Mouse (Mus musculus) NIH3T3 (cell line): ENCODE data around the gene Klf9.
A peak's percentile ranks its signal among the peaks of the same experiment; 100 is the strongest.

Experiments
- DNase-seq: peaks from one replicate; pipeline ENCODE4 v3.0.0-alpha.2; 2012; ENCODE audit warnings: low read depth

Gene Klf9

DNA sequence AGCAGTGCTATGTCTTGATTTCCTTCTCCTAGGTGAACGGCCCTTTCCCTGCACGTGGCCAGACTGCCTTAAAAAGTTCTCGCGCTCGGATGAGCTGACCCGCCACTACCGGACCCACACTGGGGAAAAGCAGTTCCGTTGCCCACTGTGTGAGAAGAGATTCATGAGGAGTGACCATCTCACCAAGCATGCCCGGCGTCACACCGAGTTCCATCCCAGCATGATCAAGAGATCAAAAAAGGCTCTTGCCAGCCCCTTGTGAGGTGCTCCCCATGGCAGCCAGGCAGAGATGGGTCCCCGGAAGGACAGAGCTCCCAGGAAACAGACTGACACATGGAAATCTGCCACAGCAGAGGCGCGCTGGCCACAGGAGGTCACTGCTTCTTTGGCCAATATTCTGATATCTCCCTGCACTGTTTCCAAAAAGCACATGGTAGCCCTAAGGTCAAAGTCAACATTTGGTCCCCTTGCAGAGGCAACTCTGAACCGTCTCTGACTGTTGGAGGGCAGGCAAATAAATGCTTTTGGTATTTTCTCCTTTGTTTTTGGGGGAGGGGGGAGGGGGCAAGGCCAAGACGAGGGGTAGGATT is 23.7 kb downstream of the Klf9 start:
- DNase-seq, result no peak

DNA sequence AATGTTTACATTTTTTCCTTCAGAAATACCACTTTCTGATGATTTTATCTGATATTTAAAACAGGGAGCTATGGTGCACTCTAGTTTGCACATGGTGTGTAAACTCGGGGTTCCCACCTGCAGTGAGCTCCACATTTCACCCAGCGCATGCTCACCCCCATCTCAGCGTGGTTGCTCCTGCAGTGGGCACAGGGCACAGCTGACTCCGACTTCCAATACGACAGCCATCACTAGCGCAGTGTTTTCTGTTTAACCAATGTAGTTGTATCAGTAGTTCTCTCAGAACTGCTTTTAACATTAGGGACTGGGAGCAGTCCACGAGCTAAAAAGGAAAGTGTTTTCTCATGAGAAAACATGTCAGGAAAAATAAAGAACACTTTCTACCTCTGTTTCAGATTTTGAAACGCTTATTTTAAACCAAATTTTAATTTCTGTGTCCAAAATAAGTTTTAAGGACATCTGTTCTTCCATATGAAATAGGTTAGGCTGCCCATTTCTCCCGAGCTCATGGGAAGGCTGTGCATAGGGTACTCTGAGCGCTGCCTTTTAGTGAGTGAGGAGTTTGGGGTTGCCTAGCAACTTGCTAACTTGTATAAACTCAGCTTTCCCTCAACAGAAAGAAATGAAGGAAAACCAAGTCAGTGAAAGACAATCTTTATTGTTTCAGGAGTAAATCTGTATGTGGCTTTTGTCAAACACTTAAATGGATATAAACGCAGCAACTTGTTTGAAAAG is 25.7 kb downstream of the Klf9 start:
- DNase-seq, result no peak

DNA sequence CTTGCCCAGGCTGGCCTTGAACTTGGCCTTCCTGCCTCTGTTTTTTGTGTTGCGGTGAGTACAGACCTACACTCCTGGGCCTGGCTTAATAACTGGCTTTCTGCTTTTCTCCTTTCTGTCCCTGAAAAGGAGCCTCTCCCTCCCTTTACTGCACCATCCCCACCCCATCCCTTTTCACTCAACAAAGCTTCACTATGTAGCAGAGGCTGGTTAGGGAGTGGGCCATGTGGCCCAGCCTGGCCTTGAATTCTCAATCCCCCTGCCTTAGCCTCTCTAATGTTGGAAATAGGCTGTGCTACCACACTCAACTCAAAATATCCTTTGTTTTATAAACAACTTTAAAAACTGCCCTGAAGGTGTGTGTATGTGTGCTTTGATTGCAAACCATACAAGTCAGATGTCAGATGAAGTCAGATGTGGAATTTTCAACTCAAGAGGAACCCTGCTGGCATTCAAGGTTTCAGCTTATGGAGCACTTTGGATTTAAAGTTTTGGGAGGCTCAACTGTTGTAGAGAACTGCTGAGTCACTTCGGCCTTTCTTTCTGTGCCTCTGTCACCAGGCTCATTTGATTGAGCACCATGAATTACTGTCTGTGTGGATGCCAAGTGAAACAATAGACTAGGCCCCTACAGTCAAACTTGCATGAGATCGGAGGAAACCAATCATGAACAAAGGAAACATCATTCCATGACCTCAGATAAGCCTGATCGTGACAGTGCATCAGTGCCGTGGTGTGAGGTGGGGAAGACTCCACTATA is 28.1 kb downstream of the Klf9 start:
- peak; percentile 58 for DNase-seq

DNA sequence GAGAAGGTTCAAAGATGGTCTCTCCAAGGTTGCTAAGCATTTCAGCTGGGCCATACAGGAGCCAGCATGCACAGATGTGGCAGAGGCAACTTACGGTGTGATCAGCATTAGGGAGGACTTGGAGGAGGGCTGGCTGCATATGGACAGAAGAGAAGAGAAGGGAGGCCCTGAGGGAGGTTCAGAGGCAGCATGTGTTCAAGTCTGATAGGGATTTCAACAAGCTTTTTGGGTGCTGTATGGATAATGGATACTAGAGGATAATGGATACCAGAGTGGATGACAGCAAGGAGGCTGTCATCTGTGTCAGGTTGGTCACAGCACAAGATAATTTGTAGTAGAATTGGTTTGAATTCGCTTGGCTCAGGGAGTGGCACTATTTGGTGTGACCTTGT is 28.6 kb downstream of the Klf9 start:
- DNase-seq, result no peak

DNA sequence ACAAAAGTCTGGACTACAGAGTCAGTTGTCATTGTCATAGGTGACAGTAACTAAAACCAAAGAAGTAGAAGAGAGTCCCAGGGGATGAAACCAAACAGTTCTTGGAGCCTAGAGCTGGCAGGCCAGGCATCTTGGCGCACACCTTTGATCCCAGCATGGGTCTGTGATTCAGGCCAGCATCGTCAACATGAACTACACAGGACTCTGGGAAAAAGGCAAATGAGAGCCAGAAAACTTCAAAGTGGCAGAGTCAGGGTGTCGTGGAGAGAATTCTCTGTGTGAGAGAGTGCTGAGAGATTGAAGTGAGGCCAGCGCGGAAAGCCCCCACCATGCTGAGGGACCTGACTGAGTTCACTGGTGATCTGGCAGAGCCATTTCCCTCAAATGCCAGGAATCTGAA is 29.4 kb downstream of the Klf9 start:
- DNase-seq, result no peak

DNA sequence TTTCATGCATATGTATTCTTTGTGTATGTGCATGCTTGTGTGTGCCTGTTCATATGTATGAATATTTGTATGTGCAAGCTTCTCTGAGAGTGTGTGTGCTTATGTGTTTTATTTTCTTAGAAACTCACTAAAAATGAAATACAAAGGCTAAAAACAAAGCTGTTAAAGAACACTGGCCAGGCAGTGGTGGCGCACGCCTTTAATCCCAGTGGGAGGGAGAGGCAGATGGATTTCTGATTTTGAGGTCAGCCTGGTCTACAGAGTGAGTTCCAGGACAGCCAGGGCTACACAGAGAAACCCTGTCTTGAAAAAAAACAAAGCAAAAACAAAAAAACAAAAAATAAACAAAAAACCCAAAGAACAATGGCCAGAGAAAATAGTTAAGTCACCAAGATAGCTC is 30.1 kb downstream of the Klf9 start:
- no peak for DNase-seq

DNA sequence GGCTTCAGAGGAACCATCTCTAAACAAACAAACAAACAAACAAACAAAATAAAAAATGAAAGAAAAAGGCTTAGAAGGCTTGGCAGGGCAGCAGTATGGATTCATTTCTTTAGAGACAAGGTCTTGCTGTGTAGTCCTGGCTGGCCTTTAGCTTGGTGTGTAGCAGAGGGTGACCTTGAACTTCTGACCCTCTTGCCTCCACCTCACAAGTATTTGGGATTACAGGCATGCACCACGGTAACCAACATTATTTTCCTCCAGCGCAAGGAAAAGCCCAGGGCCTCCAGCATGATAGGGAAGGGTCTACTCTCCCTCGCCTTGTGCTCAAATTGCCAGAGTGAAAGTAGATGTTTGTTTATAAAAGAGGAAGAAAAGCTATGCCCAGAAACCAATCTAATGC is 34.1 kb downstream of the Klf9 start:
- no peak for DNase-seq

DNA sequence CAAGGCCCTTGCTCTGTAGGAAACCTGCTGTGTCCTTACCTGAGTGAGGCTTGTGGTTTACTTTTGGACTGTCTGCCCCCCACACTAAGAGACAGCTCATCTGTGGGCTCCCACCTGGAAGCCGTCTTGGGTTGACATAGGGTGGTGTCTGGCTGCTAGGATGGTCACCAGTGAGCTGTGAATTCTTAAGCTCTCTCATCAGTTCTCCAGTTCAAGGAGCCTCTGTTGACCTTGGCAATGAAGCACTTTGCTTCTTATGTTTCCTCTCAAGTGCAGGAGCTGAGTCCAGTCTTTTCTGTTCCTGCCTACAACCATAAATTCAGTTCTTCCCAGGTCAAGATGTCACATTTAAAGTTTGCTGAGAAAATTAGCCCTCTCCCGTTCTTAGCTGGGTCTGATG is 34.5 kb downstream of the Klf9 start:
- DNase-seq, result no peak

DNA sequence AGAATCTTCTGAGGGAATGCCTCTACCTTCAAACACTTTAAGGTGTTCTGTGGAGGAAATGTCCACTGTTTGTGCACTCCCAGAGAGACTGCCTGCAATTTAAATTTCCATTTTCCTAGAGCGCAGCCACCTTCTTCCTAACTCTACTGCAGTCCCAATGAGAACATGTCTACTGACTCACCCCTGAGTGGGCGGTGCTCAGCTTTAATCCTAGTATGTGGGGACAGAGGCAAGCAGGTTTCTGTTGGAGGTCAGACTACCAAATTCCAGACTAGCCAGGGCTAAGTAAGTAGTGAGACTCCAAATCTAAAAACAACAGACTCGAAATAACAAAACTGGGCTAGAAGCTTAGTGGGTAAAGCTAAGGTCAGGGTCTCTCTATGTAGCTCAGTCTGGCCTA is 37.5 kb downstream of the Klf9 start:
- no peak for DNase-seq

DNA sequence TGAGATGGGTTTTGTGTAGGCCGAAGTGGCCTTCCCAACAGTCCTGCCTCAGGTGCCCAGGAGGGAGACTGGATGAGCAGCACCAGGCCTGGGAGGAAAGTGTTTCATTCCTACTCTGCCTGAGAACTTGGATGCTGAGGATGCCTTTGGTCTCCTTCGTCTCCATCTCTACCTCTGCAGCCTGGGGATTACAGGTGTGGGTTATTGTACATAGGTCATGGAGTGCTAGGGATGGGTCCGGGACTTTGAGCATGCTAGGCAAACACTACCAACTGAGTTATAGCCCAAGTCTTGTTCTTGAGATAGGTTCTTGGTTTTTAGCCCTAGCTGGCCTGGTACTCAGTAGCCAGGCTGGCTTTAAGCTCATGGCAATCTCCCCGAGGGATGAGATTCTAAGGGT is 42.5 kb downstream of the Klf9 start:
- no peak for DNase-seq

DNA sequence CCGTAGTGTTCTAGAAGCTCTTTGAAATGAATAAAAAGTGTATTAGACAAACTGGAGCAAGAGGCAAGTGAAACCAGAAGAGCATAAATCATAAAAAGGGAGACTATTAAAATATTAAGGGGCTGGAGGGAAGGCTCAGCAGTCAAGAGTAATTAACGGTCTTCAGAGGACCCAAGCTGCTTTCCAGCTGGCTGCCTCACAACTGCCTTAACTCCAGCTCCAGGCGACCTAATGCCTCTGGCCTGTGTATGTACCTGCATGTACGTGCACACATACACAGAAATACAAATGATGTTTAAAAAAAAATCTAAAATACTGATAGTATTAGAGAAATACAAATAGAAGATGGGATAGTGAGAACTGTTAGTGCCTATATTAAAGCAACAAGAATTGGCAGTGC is 43.0 kb downstream of the Klf9 start:
- no peak for DNase-seq

DNA sequence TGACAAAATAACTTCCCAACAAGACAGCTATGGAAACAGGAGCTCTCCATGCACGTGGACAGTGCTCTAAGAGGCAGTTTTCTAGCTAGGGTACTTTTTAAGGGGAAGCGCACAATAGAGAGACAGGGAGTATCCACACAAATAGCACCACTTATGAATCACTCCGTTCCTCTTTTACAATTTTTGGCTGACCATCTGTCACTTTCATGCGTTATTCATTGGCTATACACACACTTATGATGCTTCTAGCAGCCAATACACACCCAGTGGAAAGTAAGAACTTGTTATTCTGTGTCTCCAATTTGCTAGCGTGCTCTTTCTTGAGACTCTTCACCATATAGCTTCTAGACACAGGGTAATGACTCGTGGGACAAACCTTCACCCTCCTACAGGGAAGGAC is 46.7 kb downstream of the Klf9 start:
- peak; percentile 20 for DNase-seq

DNA sequence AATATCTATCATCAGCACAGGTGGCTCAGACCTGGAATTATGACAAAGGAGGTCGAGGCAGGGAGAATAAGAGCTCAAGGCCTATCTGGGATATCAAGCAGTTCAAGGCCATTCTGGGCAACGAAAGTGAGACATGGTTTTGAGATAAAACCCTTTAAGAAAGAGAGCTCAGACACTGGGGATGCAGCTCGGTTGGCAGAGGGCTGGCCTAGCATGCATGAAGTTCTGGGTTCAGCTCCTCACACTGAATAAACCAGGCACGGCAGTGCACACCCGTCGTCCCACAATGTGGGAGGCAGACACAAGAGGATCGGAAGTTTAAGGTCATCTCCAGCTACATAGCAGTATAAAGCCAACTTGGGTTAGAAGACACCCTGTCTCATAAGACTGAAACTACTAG is 48.0 kb downstream of the Klf9 start:
- DNase-seq, result no peak

DNA sequence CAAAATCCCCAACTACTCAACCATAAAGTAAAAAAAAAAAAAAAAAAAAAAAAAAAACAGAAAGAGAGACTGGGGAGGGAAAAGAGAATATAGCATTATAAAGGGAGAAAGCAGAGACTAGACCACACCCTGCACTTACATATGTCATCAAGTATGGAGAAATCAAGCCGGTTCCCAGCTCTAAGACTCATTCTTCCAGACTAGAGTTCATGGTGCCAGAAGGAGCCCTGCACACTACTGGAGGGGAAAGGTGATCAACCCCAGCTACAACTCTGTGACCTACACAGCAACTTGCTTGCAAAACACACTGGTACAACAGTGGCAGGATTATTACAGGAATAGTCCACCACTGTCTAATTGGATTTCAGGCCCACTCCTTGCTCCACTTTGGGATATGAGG is 48.7 kb downstream of the Klf9 start:
- DNase-seq, result peak; percentile 28

DNA sequence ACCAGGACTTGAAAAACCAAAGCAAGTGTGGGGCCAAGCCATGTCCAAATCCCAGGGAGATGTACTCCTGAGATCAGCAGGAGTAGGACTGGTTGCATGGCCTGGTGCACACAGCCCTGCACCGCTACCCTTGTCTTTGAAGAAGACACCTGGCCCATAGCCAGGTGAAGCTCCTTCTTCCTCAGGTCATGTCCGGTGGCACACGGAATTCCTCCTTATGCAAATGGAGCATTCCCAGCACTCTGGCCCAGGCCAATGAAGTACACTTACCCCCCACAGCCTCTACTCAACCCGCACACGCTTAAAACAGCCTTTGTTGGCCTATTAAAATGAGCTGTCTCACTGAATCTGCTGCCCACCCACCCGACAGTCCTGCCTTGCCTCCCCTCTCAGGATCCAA is 50.5 kb downstream of the Klf9 start:
- no peak for DNase-seq

DNA sequence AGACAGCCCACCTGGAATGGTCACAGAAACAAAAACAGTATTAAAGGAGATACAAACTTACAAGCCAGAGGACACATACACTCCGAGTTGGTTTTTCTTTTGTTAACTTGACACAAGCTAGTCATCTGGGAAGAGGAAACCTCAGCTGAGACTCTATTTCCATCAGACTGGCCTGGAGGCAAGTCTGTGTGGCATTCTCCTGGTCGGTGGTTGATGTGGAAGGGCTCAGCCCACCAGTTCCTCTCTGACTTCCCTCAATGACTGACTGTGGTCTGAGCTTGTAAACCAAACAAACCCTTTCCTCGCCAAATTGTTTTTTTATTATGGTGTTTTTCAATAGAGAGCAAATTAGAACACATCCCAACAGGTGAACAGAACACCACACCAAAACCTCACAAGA is 52.0 kb downstream of the Klf9 start:
- DNase-seq, result no peak

DNA sequence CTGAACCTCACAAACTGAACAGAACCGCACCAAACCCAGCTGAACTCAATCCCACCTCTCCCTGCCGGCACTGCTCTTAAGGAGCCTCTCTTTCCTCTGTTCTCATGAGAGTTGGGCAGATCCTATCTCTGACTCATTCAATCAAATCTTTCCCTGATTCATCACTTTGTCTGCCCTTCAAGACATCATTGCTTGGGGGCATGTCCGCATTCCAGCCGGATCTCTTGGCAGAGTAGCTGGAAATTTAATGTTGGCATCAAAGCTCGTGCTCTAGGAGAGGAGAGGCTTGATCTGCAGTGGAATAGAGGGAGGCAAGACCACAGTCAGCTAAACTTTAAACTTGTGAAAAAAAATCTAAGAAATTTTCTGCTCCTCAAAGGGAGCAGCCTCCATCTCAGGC is 61.1 kb downstream of the Klf9 start:
- peak; percentile 60 for DNase-seq

DNA sequence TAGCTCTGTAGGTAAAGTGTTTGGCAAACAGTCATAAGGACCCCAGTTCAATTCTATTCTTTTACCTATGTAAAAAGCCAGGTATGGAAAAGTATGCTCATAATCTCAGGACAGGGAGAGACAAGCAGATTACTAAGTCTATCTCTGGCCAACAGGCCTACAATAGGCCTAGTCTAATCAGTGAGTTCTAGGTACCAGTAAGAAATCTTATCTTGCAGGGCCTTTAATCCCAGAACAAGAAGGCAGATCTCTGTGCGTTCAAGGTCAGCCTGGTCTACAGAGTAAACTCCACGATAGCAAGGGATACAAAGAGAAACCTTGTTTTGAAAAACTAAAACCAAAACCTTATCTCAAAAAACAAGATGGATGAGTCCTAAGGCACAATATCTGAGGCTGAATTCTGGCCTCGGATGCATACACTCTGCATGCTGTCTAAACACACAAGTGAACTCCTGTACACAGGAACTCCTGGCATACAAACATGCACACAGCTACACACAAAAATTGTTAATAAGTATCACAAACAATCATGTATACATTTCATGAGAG is 62.6 kb downstream of the Klf9 start:
- no peak for DNase-seq

DNA sequence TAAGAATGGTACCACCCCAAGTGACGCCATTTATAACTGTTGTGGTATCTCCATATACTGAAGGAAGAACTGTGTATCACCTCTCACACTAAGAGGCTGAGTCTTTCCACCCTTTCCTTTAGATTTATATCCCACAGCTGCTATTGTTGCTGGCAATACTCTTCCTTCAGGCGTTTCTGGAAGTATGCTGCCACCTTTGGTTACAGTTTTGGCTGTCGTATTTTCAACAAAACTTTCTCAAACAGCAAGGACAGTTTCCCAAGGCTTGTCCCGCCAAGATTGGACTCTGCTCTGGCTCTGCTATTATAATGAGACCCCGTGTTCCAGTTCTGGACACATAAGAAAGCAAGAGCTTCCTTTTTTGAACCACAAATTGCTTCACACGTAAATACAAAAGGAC is 70.3 kb downstream of the Klf9 start:
- DNase-seq, result peak; percentile 35

DNA sequence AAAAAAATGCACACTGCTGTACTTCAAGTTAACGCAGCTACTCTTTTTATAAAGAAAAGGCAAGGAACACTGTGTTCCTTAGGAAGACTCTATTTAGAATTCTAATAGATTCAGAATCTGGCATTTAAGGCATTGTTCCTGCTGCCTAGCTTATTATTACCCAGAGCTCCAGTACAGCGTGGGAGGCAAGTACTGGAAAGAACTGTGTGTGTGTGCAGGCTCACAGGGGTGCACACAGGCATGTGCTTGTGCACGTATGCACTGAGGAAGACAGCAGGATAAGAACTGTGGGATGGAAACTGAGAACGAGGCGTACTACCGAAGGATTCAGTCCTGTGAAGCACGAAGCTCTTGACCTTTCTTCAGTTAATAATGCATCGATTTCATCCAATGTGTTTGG is 73.3 kb downstream of the Klf9 start:
- no peak for DNase-seq
